Mouse (Mus musculus) neutrophil, adult 65 days (primary cell): ENCODE results near the gene Glyatl3. TPM values are rescaled to one million over a fixed set of nuclear protein-coding genes. Genes with fewer than 3 reads are reported as not detected.

Source experiments
- total RNA-seq: library from RNA; stranded (reverse); gene quantifications from 2 replicates; pipeline ENCODE4 v1.2.4, GENCODE M21; 2023

Glyatl3 gene
- not detected in 2 replicates for total RNA-seq

GRCm38 (mm10) chr17:40914250-40914649 is at the start of gene Glyatl3:
Gene Glyatl3, minus strand, starts transcription at chr17:40914350.

GRCm38 (mm10) chr17:40934420-40935231 is 20.5 kb upstream of the Glyatl3 start, which contains the start of the genes Mut and Cenpq:
Gene Mut, plus strand, starts transcription at chr17:40934685.
Gene Cenpq, minus strand, starts transcription at chr17:40935047.

GRCm38 (mm10) chr17:40879924-40880691 is 34.0 kb downstream of the Glyatl3 start, which contains the start of gene 9130008F23Rik:
Gene 9130008F23Rik, minus strand, starts transcription at chr17:40880559.

Other genes with a start within 250 kb of the Glyatl3 start
- not detected in 2 replicates for gene Esp1, start 187.2 kb downstream of the Glyatl3 start, total RNA-seq
- not detected in 2 replicates for gene Crisp2, start 107.3 kb downstream of the Glyatl3 start, total RNA-seq
- 0.38 and 1.4 TPM in 2 replicates for gene Rhag, start 103.2 kb downstream of the Glyatl3 start, total RNA-seq
- not detected in 2 replicates for gene 9130008F23Rik, start 33.8 kb downstream of the Glyatl3 start, total RNA-seq
- gene Mut, start 20.3 kb upstream of the Glyatl3 start, total RNA-seq, result 5.7 and 7.4 TPM in 2 replicates
- gene Cenpq, start 20.7 kb upstream of the Glyatl3 start, total RNA-seq, result 28.7 and 34.3 TPM in 2 replicates